Mouse (Mus musculus): ENCODE measurements at regions not wholly inside any gene's neighbourhood (a gene's known extent, or its start where the extent isn't known, plus 50 kb on each side); places are given as distances from the start of the nearest gene placed in this dataset.

DNA sequence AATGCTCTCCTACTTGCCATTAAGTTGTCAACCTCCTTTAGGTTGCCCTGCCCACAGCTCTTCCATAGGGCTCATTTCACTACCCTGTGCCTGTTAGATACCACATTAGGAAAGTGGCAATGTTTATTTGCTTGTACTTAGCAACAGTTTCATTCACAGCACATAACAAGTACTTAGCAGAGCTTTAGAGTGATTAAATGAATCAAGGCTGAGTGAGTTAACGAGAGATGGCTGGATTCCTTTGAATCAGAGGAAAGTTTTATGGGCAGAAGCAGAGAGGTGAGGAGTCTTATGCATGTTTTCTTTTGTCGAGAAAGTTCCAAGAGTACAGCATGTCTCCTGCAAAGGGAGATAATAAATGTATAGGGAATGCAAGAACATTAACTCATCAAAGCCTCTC, 60.5 kb downstream of the Ptgs2 start:
- no peak overlapping the region for H3K9ac ChIP-seq
- DNase-seq (ENCODE audit: low spot score), result no peak
- no peak overlapping the region for H3K27ac ChIP-seq
- no peak overlapping the region for H3K4me3 ChIP-seq (replicated peaks; ENCODE audit: low read length)
- ATAC-seq (ENCODE audit: low FRiP score), result no peak
- no peaks in the 10 kb centered on the region for H3K27me3 ChIP-seq (ENCODE audit: control insufficient read depth, insufficient read depth, low read length)
- no peaks in the 10 kb centered on the region for H3K36me3 ChIP-seq (replicated peaks; ENCODE audit: control insufficient read depth, insufficient read depth)
- H3K4me2 ChIP-seq (replicated peaks), result no peak overlapping the region
- no peaks in the 10 kb centered on the region for H3K9me3 ChIP-seq (ENCODE audit: control insufficient read depth, low read length)
- WGBS, result 86% methylated on average over 2 of the region's 2 CpGs
- no peaks in the 10 kb centered on the region for H3K4me1 ChIP-seq (replicated peaks; ENCODE audit: control insufficient read depth, insufficient read depth, low read length)

DNA sequence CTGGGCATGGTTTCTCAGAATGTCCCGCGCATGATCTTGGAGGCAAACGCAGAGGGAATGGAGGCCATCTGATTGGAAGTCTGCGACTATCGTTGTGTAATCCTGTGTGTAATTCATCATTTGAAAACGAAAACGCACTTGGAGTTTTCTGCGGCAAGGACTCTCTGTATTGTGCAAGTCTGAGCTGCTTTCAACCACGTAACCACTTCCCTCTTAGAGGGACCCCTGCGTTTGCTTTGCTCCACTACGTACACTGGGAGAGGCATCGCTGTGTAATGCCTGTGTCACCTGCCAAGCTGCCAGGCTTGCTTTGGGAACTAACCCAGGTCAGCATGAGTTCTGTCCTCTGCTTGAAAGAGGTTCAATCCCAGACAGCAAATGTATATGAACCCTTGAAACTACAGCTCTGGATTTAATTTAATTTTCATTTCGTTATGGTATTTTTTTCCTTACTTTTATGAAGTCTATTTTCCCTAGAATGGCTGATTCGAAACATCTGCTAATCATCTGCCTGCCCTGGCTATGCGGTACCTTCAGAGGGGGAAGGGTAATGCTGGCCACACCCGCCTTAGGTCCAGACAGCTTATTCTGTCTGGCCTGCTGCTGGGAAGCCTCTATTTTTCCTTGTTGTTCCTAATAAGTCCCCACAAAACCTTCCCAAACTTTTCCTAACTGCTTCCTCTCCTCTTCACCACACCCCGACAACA, 65.2 kb downstream of the Ptgs2 start:
- Histone ChIP-seq H3K36me3 (replicated peaks; ENCODE audit: control insufficient read depth, insufficient read depth) (no peaks in the 10 kb centered on the region), H3K27me3 (ENCODE audit: control insufficient read depth, insufficient read depth, low read length) (no peaks in the 10 kb centered on the region), H3K27ac (no peak overlapping the region), H3K9ac (no peak overlapping the region; the same call in 1 of the 2 replicates), H3K9me3 (ENCODE audit: control insufficient read depth, low read length) (no peaks in the 10 kb centered on the region), H3K4me1 (replicated peaks; ENCODE audit: control insufficient read depth, insufficient read depth, low read length) (no peaks in the 10 kb centered on the region), H3K4me2 (replicated peaks) (peak overlapping the region; percentile 27), H3K4me3 (replicated peaks; ENCODE audit: low read length) (no peak overlapping the region)
- no peak for ATAC-seq (ENCODE audit: low FRiP score)
- DNase-seq (ENCODE audit: low spot score), result no peak
- 75% methylated on average over 17 of the region's 17 CpGs for WGBS

DNA sequence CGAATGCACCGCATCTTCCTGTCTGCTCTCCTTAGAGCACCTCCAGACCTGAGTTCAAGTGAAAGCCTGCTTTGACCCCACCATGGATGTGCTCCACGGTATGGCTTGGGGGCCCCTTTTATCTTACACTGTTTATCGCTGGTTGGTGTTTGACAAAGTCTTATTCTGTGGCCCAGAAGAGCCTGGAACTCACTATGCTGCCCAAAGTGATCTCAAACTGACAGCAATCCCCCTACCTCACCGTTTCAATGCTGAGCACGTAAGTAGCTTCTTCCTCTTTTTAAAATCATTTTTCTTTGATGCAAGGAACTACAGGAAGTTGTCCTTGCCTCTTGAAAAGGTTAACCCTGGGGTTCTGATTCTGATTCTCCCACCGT, 65.8 kb downstream of the Ptgs2 start:
- ATAC-seq (ENCODE audit: low FRiP score) (no peak), DNase-seq (ENCODE audit: low spot score) (no peak)
- Histone ChIP-seq H3K36me3 (replicated peaks; ENCODE audit: control insufficient read depth, insufficient read depth) (no peaks in the 10 kb centered on the region), H3K9ac (no peak overlapping the region), H3K27me3 (ENCODE audit: control insufficient read depth, insufficient read depth, low read length) (no peaks in the 10 kb centered on the region), H3K4me2 (replicated peaks) (no peak overlapping the region), H3K9me3 (ENCODE audit: control insufficient read depth, low read length) (no peaks in the 10 kb centered on the region), H3K27ac (no peak overlapping the region), H3K4me1 (replicated peaks; ENCODE audit: control insufficient read depth, insufficient read depth, low read length) (no peaks in the 10 kb centered on the region), H3K4me3 (replicated peaks; ENCODE audit: low read length) (no peak overlapping the region)
- 87% methylated on average over 7 of the region's 7 CpGs for WGBS

DNA sequence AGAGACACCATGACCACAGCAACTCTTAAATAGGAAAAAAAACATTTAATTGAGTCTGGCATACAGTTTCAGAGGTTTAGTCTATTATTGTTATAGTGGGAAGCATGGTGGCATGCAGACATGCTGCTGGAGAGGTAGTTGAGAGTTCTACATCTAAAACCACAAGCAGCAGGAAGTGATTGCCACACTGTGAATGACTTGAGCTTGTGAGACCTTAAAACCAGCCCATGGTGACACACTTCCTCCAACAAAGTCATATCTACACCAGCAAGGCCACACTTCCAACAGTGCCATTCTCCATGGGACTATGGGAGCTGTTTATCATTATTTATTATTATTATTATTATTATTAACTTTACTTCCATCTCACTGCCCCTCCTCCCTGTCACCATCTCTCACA, 67.3 kb downstream of the Ptgs2 start:
- Histone ChIP-seq H3K4me2 (replicated peaks) (no peak overlapping the region), H3K9ac (no peak overlapping the region), H3K9me3 (ENCODE audit: control insufficient read depth, low read length) (no peaks in the 10 kb centered on the region), H3K4me3 (replicated peaks; ENCODE audit: low read length) (no peak overlapping the region), H3K27me3 (ENCODE audit: control insufficient read depth, insufficient read depth, low read length) (no peaks in the 10 kb centered on the region), H3K36me3 (replicated peaks; ENCODE audit: control insufficient read depth, insufficient read depth) (no peaks in the 10 kb centered on the region), H3K27ac (no peak overlapping the region), H3K4me1 (replicated peaks; ENCODE audit: control insufficient read depth, insufficient read depth, low read length) (no peaks in the 10 kb centered on the region)
- ATAC-seq (ENCODE audit: low FRiP score), result no peak
- DNase-seq (ENCODE audit: low spot score), result no peak

DNA sequence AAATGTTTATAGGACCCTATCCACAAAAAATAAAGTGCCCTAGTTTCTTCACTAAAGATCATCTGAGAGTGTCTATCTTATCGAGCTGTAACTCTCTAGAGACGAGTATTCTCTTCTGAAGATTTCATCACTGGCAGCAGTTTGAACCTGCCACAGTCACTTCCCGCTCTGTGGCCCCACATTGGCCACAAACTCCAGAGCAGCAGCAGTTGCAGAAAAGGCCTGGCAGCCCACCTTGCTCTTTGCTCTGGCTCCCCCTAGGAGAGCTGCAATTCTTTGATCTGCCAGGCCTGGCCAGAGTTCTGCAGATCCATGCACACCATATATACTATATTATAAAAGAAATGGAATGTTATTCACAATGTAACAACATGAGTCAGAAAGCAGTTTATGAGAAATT, 74.4 kb downstream of the Ptgs2 start:
- Histone ChIP-seq H3K4me3 (replicated peaks; ENCODE audit: low read length) (no peak overlapping the region), H3K4me2 (replicated peaks) (no peak overlapping the region), H3K9ac (no peak overlapping the region), H3K4me1 (replicated peaks; ENCODE audit: control insufficient read depth, insufficient read depth, low read length) (no peaks in the 10 kb centered on the region), H3K27me3 (ENCODE audit: control insufficient read depth, insufficient read depth, low read length) (no peaks in the 10 kb centered on the region), H3K36me3 (replicated peaks; ENCODE audit: control insufficient read depth, insufficient read depth) (no peaks in the 10 kb centered on the region), H3K9me3 (ENCODE audit: control insufficient read depth, low read length) (no peaks in the 10 kb centered on the region), H3K27ac (no peak overlapping the region)
- DNase-seq (ENCODE audit: low spot score) (no peak), ATAC-seq (ENCODE audit: low FRiP score) (no peak)
- 83% methylated on average over 3 of the region's 3 CpGs for WGBS

DNA sequence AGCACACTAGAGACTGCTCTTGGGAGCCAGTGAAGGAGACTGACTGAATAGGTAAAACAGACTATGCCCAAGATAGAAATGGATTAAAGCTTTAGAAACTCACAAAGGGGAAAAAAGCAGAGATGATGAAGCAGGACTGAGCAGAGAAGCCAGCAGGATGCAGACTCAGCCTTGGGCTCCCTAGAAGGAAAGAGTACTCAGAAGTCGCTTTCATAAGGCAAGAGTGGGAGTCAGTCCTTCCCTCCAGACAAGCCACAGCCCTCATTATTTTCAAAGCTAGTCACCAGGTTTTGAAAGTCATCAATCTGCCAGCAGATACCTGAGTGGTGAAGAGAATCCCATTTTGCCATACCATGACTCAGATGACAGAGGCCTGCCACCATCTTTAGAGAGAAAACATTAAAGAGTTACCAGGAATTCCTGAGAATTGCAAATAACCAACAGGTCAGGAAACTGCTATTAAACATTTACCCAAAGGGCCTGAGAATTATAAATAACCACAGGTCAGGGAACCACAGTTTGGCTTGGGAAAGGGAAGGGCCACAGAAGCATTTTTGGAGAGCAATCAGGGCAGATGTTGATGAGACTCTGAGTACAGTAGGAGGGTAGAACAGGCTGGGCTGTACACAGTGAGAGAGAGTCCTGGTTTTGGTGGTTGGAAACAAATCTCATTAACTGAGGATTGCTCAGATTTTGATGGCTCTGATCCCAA, 77.4 kb downstream of the Ptgs2 start:
- Histone ChIP-seq H3K9me3 (ENCODE audit: control insufficient read depth, low read length) (no peaks in the 10 kb centered on the region), H3K27me3 (ENCODE audit: control insufficient read depth, insufficient read depth, low read length) (no peaks in the 10 kb centered on the region), H3K27ac (no peak overlapping the region), H3K4me2 (replicated peaks) (no peak overlapping the region), H3K36me3 (replicated peaks; ENCODE audit: control insufficient read depth, insufficient read depth) (no peaks in the 10 kb centered on the region), H3K4me1 (replicated peaks; ENCODE audit: control insufficient read depth, insufficient read depth, low read length) (no peaks in the 10 kb centered on the region), H3K9ac (no peak overlapping the region), H3K4me3 (replicated peaks; ENCODE audit: low read length) (no peak overlapping the region)
- ATAC-seq (ENCODE audit: low FRiP score) (no peak), DNase-seq (ENCODE audit: low spot score) (no peak)
- 95% methylated on average over 1 of the region's 1 CpGs for WGBS

DNA sequence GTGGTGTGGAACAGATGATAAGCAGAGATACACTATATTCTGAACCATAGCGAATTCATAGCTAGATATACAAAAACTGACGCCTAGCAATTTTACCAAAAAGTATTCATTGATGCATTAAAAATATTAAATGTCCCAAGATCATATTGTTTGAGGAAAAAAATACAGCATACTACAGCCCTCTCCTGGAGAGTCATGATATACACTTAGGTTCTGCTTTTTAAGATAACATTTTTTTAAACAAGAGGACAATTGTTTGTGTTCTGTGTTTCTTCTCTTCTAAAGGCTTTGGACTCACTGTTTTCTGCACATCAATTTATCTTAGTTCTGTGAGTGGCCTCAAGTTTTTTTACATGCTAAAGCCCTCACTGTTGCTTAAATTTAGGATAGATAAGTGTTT, 102.2 kb downstream of the Ptgs2 start:
- DNase-seq (ENCODE audit: low spot score) (no peak), ATAC-seq (ENCODE audit: low FRiP score) (no peak)
- Histone ChIP-seq H3K27me3 (ENCODE audit: control insufficient read depth, insufficient read depth, low read length) (no peaks in the 10 kb centered on the region), H3K4me2 (replicated peaks) (no peak overlapping the region), H3K9ac (no peak overlapping the region), H3K9me3 (ENCODE audit: control insufficient read depth, low read length) (no peaks in the 10 kb centered on the region), H3K4me3 (replicated peaks; ENCODE audit: low read length) (no peak overlapping the region), H3K36me3 (replicated peaks; ENCODE audit: control insufficient read depth, insufficient read depth) (no peaks in the 10 kb centered on the region), H3K27ac (no peak overlapping the region), H3K4me1 (replicated peaks; ENCODE audit: control insufficient read depth, insufficient read depth, low read length) (no peaks in the 10 kb centered on the region)
- WGBS, result 92% methylated on average over 2 of the region's 2 CpGs

DNA sequence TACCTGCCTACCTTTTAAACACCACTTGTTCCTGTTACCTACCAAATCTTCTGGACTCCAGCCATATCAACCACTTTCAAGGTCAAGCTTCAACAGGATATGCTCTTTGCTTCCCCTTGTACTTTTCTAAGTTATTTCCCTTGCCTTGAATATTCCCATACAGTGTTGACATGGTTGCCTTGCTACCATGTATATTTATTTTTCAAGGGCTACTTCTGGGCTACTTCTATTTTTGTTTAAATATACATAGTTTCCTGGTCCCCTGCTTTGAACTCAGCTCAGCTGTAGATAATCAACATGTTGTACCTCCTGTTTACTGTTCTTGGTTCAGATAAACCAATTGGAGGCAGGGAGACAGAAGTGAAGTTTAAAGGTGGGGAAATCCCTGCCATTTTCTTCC, 106.8 kb upstream of the Pdc start:
- DNase-seq (ENCODE audit: low spot score) (no peak), ATAC-seq (ENCODE audit: low FRiP score) (no peak)
- H3K27ac ChIP-seq, result no peak overlapping the region
- no peak overlapping the region for H3K4me2 ChIP-seq (replicated peaks)
- no peaks in the 10 kb centered on the region for H3K4me1 ChIP-seq (replicated peaks; ENCODE audit: control insufficient read depth, insufficient read depth, low read length)
- H3K9me3 ChIP-seq (ENCODE audit: control insufficient read depth, low read length), result no peaks in the 10 kb centered on the region
- no peaks in the 10 kb centered on the region for H3K27me3 ChIP-seq (ENCODE audit: control insufficient read depth, insufficient read depth, low read length)
- no peaks in the 10 kb centered on the region for H3K36me3 ChIP-seq (replicated peaks; ENCODE audit: control insufficient read depth, insufficient read depth)
- H3K4me3 ChIP-seq (replicated peaks; ENCODE audit: low read length), result no peak overlapping the region
- H3K9ac ChIP-seq, result no peak overlapping the region

DNA sequence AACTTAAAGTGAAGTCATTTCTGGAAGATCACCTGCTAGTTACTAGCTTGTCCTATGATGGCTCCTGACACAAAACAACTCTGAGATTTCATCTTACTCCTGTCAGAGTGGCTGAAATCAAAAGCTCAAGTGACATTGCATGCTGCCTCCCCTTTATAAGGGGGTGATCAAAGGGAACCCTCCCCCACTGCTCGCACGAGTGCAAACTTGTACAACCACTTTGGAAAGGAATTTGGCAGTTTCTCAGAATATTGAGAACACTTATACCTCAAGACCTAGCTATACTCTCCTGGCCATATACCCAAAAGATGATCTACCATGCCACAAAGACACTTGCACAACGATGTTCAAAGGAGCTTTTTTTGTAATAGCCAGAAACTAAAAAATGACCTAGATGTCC, 102.5 kb upstream of the Pdc start:
- no peaks in the 10 kb centered on the region for H3K27me3 ChIP-seq (ENCODE audit: control insufficient read depth, insufficient read depth, low read length)
- no peaks in the 10 kb centered on the region for H3K36me3 ChIP-seq (replicated peaks; ENCODE audit: control insufficient read depth, insufficient read depth)
- no peak overlapping the region for H3K27ac ChIP-seq
- no peaks in the 10 kb centered on the region for H3K4me1 ChIP-seq (replicated peaks; ENCODE audit: control insufficient read depth, insufficient read depth, low read length)
- no peaks in the 10 kb centered on the region for H3K9me3 ChIP-seq (ENCODE audit: control insufficient read depth, low read length)
- H3K4me2 ChIP-seq (replicated peaks), result no peak overlapping the region
- DNase-seq (ENCODE audit: low spot score) (no peak), ATAC-seq (ENCODE audit: low FRiP score) (no peak)
- H3K4me3 ChIP-seq (replicated peaks; ENCODE audit: low read length), result no peak overlapping the region
- no peak overlapping the region for H3K9ac ChIP-seq
- 90% methylated on average over 3 of the region's 3 CpGs for WGBS

DNA sequence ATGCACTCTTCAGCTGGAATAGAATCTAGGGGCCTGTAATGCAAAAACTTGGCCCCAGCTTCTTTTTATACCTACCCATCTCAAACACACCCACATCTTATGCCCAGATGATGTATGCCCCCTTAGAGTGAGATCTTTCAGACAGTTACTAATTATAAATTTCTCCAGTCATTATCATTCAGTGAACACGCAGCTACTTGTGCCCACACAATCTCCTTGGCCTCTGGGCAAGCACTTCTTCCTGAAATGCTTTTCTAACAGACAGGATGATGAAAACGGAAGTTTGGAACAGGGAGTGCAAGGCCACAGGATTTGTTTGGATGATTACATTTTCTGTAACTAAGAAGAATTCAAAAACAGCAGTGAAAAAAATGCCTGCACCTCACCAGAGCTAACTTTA, 100.4 kb upstream of the Pdc start:
- H3K9me3 ChIP-seq (ENCODE audit: control insufficient read depth, low read length), result no peaks in the 10 kb centered on the region
- no peak overlapping the region for H3K4me2 ChIP-seq (replicated peaks)
- 84% methylated on average over 2 of the region's 2 CpGs for WGBS
- no peaks in the 10 kb centered on the region for H3K27me3 ChIP-seq (ENCODE audit: control insufficient read depth, insufficient read depth, low read length)
- ATAC-seq (ENCODE audit: low FRiP score) (no peak), DNase-seq (ENCODE audit: low spot score) (no peak)
- H3K9ac ChIP-seq, result no peak overlapping the region
- H3K4me1 ChIP-seq (replicated peaks; ENCODE audit: control insufficient read depth, insufficient read depth, low read length), result no peaks in the 10 kb centered on the region
- H3K4me3 ChIP-seq (replicated peaks; ENCODE audit: low read length), result no peak overlapping the region
- no peak overlapping the region for H3K27ac ChIP-seq
- no peaks in the 10 kb centered on the region for H3K36me3 ChIP-seq (replicated peaks; ENCODE audit: control insufficient read depth, insufficient read depth)
